Mouse (Mus musculus): ENCODE results near the gene Rnf167. TPM values are rescaled to one million over a fixed set of nuclear protein-coding genes. Genes with fewer than 3 reads are reported as not detected.
A peak's percentile ranks its signal among the peaks of the same experiment; 100 is the strongest.

The Rnf167 gene
- polyA plus RNA-seq, 1 experiment from 2014 or later, result 85.6 TPM

- Histone ChIP-seq H3K27me3 (ENCODE audit: low read depth, poor library complexity, severe bottlenecking) (no peaks in the 10 kb centered on the region), H3K27ac (replicated peaks) (no peak overlapping the region), H3K9me3 (replicated peaks) (no peaks in the 10 kb centered on the region), H3K4me3 (no peak overlapping the region), H3K4me1 (peaks cover 12% of the 10 kb centered on the region), H3K36me3 (peaks cover 33% of the 10 kb centered on the region)
- WGBS, result 80% methylated on average over 7 of the region's 7 CpGs
- no peak for DNase-seq (ENCODE audit: low spot score)
Observed at GRCm38 (mm10) chr11:70641241-70641640, 5.8 kb upstream of the Rnf167 start.

- peaks cover 22% of the 10 kb centered on the region for H3K4me1 ChIP-seq
- no peak overlapping the region for H3K4me3 ChIP-seq
- H3K36me3 ChIP-seq, result peaks cover 33% of the 10 kb centered on the region
- H3K27me3 ChIP-seq (ENCODE audit: low read depth, poor library complexity, severe bottlenecking), result no peaks in the 10 kb centered on the region
- 90% methylated on average over 6 of the region's 6 CpGs for WGBS
- H3K27ac ChIP-seq (replicated peaks), result no peak overlapping the region
- no peaks in the 10 kb centered on the region for H3K9me3 ChIP-seq (replicated peaks)
- no peak for DNase-seq (ENCODE audit: low spot score)
Observed at GRCm38 (mm10) chr11:70643051-70643450, 4.0 kb upstream of the Rnf167 start.

GRCm38 (mm10) chr11:70644564-70645103 is 2.4 kb upstream of the Rnf167 start:
- Histone ChIP-seq H3K27me3 (ENCODE audit: low read depth, poor library complexity, severe bottlenecking) (no peaks in the 10 kb centered on the region), H3K4me3 (peak overlapping the region; percentile 23)

GRCm38 (mm10) chr11:70645461-70646258 is 1.4 kb upstream of the Rnf167 start:
- peaks cover 58% of the 10 kb centered on the region for H3K36me3 ChIP-seq
- peaks cover 36% of the 10 kb centered on the region for H3K4me1 ChIP-seq
- 92% methylated on average over 12 of the region's 12 CpGs for WGBS
- no peaks in the 10 kb centered on the region for H3K9me3 ChIP-seq (replicated peaks)
- DNase-seq (ENCODE audit: low spot score), result no peak
- H3K27me3 ChIP-seq (ENCODE audit: low read depth, poor library complexity, severe bottlenecking), result no peaks in the 10 kb centered on the region
- peak overlapping the region; percentile 90 for H3K4me3 ChIP-seq
- H3K27ac ChIP-seq (replicated peaks), result peak overlapping the region; percentile 95

More at GRCm38 (mm10) chr11:70644564-70645103, 2.4 kb upstream of the Rnf167 start:
- Histone ChIP-seq H3K36me3 (peaks cover 48% of the 10 kb centered on the region), H3K9me3 (replicated peaks) (no peaks in the 10 kb centered on the region), H3K4me1 (peaks cover 35% of the 10 kb centered on the region), H3K27ac (replicated peaks) (no peak overlapping the region)
- no peak for DNase-seq (ENCODE audit: low spot score)
- 96% methylated on average over 8 of the region's 8 CpGs for WGBS

- H3K4me1 ChIP-seq, result peaks cover 41% of the 10 kb centered on the region
- no peaks in the 10 kb centered on the region for H3K9me3 ChIP-seq (replicated peaks)
- peak overlapping the region; percentile 95 for H3K27ac ChIP-seq (replicated peaks)
- no peaks in the 10 kb centered on the region for H3K27me3 ChIP-seq (ENCODE audit: low read depth, poor library complexity, severe bottlenecking)
- H3K36me3 ChIP-seq, result peaks cover 64% of the 10 kb centered on the region
- peak overlapping the region; percentile 90 for H3K4me3 ChIP-seq
- WGBS, result 27% methylated on average over 3 of the region's 3 CpGs
- no peak for DNase-seq (ENCODE audit: low spot score)
Observed at GRCm38 (mm10) chr11:70646259-70646555, 828 bp upstream of the Rnf167 start.

GRCm38 (mm10) chr11:70647716-70648420 is 833 bp downstream of the Rnf167 start:
- H3K27me3 ChIP-seq (ENCODE audit: low read depth, poor library complexity, severe bottlenecking), result no peaks in the 10 kb centered on the region
- peak overlapping the region; percentile 90 for H3K4me3 ChIP-seq
- no peak for DNase-seq (ENCODE audit: low spot score)
- peaks cover 52% of the 10 kb centered on the region for H3K4me1 ChIP-seq
- 5% methylated on average over 28 of the region's 28 CpGs for WGBS
- H3K9me3 ChIP-seq (replicated peaks), result no peaks in the 10 kb centered on the region
- H3K27ac ChIP-seq (replicated peaks), result peak overlapping the region; percentile 95
- peaks cover 78% of the 10 kb centered on the region for H3K36me3 ChIP-seq

- peak overlapping the region; percentile 90 for H3K4me3 ChIP-seq
- H3K27me3 ChIP-seq (ENCODE audit: low read depth, poor library complexity, severe bottlenecking), result no peaks in the 10 kb centered on the region
- H3K27ac ChIP-seq (replicated peaks), result no peak overlapping the region
- no peak for DNase-seq (ENCODE audit: low spot score)
- H3K9me3 ChIP-seq (replicated peaks), result no peaks in the 10 kb centered on the region
- WGBS, result 86% methylated on average over 4 of the region's 4 CpGs
- H3K4me1 ChIP-seq, result peaks cover 57% of the 10 kb centered on the region
- peaks cover 75% of the 10 kb centered on the region for H3K36me3 ChIP-seq
Observed at GRCm38 (mm10) chr11:70648512-70648911, 1.5 kb downstream of the Rnf167 start.

- H3K27ac ChIP-seq (replicated peaks), result no peak overlapping the region
- 85% methylated on average over 8 of the region's 8 CpGs for WGBS
- peaks cover 68% of the 10 kb centered on the region for H3K36me3 ChIP-seq
- DNase-seq (ENCODE audit: low spot score), result no peak
- H3K4me1 ChIP-seq, result peaks cover 57% of the 10 kb centered on the region
- H3K9me3 ChIP-seq (replicated peaks), result no peaks in the 10 kb centered on the region
- H3K4me3 ChIP-seq, result peak overlapping the region; percentile 90; the same call in 1 of the 2 replicates
- no peaks in the 10 kb centered on the region for H3K27me3 ChIP-seq (ENCODE audit: low read depth, poor library complexity, severe bottlenecking)
Observed at GRCm38 (mm10) chr11:70649185-70649734, 2.2 kb downstream of the Rnf167 start.

- no peak for DNase-seq (ENCODE audit: low spot score)
- Histone ChIP-seq H3K4me1 (peaks cover 60% of the 10 kb centered on the region), H3K4me3 (peak overlapping the region; percentile 18; the same call in 1 of the 2 replicates)
Observed at GRCm38 (mm10) chr11:70650322-70651175, 3.5 kb downstream of the Rnf167 start.

GRCm38 (mm10) chr11:70651391-70651790 is 4.4 kb downstream of the Rnf167 start:
- H3K9me3 ChIP-seq (replicated peaks), result no peaks in the 10 kb centered on the region
- peaks cover 60% of the 10 kb centered on the region for H3K4me1 ChIP-seq
- 90% methylated on average over 2 of the region's 2 CpGs for WGBS
- H3K27me3 ChIP-seq (ENCODE audit: low read depth, poor library complexity, severe bottlenecking), result no peaks in the 10 kb centered on the region
- H3K27ac ChIP-seq (replicated peaks), result no peak overlapping the region
- no peak for DNase-seq (ENCODE audit: low spot score)
- peaks cover 51% of the 10 kb centered on the region for H3K36me3 ChIP-seq
- H3K4me3 ChIP-seq, result peak overlapping the region; percentile 18; the same call in 1 of the 2 replicates

More at GRCm38 (mm10) chr11:70650322-70651175, 3.5 kb downstream of the Rnf167 start:
- Histone ChIP-seq H3K36me3 (peaks cover 55% of the 10 kb centered on the region), H3K9me3 (replicated peaks) (no peaks in the 10 kb centered on the region), H3K27me3 (ENCODE audit: low read depth, poor library complexity, severe bottlenecking) (no peaks in the 10 kb centered on the region), H3K27ac (replicated peaks) (no peak overlapping the region)
- WGBS, result 81% methylated on average over 12 of the region's 12 CpGs

GRCm38 (mm10) chr11:70652029-70652883 is 5.2 kb downstream of the Rnf167 start:
- H3K36me3 ChIP-seq, result peaks cover 51% of the 10 kb centered on the region
- DNase-seq (ENCODE audit: low spot score), result no peak
- no peaks in the 10 kb centered on the region for H3K27me3 ChIP-seq (ENCODE audit: low read depth, poor library complexity, severe bottlenecking)
- peak overlapping the region; percentile 99; the same call in 1 of the 2 replicates for H3K27ac ChIP-seq (replicated peaks)
- WGBS, result 76% methylated on average over 12 of the region's 12 CpGs
- H3K9me3 ChIP-seq (replicated peaks), result no peaks in the 10 kb centered on the region
- H3K4me1 ChIP-seq, result peaks cover 66% of the 10 kb centered on the region
- peak overlapping the region; percentile 100 for H3K4me3 ChIP-seq
